Comparison of ENCODE assay signal across 25 mouse cellular contexts in the genomic region with DNA sequence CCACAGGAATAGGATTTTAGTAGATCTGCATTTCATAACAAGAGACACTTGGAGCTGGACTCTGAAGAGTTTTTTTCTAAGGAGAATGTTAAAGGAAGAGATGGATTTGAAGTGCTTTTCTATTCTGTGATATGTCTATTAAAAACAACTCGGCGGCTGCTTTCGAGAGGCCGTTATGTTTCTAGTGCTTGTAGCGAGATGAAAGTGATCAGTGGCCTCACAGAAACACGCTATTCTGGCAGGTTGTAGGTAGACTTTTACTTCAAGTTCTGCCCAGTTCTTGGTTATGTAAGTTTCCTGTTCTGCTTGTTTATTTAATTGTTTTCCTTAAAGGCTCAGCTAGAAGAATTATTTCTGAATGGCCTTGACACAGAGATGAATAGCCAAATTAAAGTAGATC. TPM values are rescaled to one million over a fixed set of nuclear protein-coding genes. Genes with fewer than 3 reads are reported as not detected.
"Had no signal": no experiment of that assay in that cellular context is flagged by ENCODE, and none has a peak within 500 bp of the region (broad histone marks: within the 10 kb centered on the region; RNA-seq: fewer than 3 reads in every experiment).

No protein-coding gene starts in this region.

- H3K27me3 ChIP-seq: heart, embryonic 13.5 days; heart, embryonic 15.5 days; hindbrain, embryonic 13.5 days; hindbrain, embryonic 15.5 days; kidney, embryonic 15.5 days; limb, embryonic 13.5 days; limb, embryonic 15.5 days; liver, embryonic 12.5 days had no signal

- H3K27ac ChIP-seq: heart, embryonic 10.5 days; heart, embryonic 13.5 days; heart, embryonic 15.5 days; hindbrain, embryonic 13.5 days; hindbrain, embryonic 15.5 days; hindbrain, postnatal 0 days; kidney, embryonic 15.5 days; kidney, postnatal 0 days; limb, embryonic 13.5 days; limb, embryonic 15.5 days; liver, embryonic 12.5 days; liver, embryonic 14.5 days had no signal

- H3K9me3 ChIP-seq: heart, embryonic 10.5 days; heart, embryonic 13.5 days; heart, embryonic 15.5 days; hindbrain, embryonic 13.5 days; hindbrain, embryonic 15.5 days; kidney, embryonic 15.5 days; limb, embryonic 13.5 days; limb, embryonic 15.5 days; liver, embryonic 12.5 days had no signal

- DNase-seq: gastrocnemius, postnatal 10 days; gastrocnemius, postnatal 36 days; heart, adult 18-20 months; heart, postnatal 14 days; heart, postnatal 36 days; kidney, adult 11 months; kidney, adult 2 months; kidney, adult 9 months; kidney, postnatal 14 days; kidney, postnatal 36 days; left cerebral cortex, postnatal 4 days had no signal

- ATAC-seq: hindbrain, postnatal 0 days; intestine, embryonic 16.5 days; liver, embryonic 12.5 days had no signal

- H3K4me2 ChIP-seq: heart, embryonic 13.5 days; heart, embryonic 15.5 days; hindbrain, embryonic 13.5 days; hindbrain, embryonic 15.5 days; kidney, embryonic 15.5 days; limb, embryonic 13.5 days; limb, embryonic 15.5 days; liver, embryonic 12.5 days had no signal

- H3K4me3 ChIP-seq: heart, embryonic 10.5 days; heart, embryonic 13.5 days; heart, embryonic 15.5 days; hindbrain, embryonic 13.5 days; hindbrain, embryonic 15.5 days; kidney, embryonic 15.5 days; limb, embryonic 13.5 days; limb, embryonic 15.5 days; liver, embryonic 12.5 days had no signal

- H3K9ac ChIP-seq: heart, embryonic 13.5 days; heart, embryonic 15.5 days; hindbrain, embryonic 13.5 days; hindbrain, embryonic 15.5 days; kidney, embryonic 15.5 days; limb, embryonic 13.5 days; limb, embryonic 15.5 days; liver, embryonic 12.5 days; liver, embryonic 14.5 days had no signal

RNA-seq across cellular contexts. Expression of a gene that starts 26.3 kb away (rescaled TPM):
- polyA plus RNA-seq: liver, adult 2 months had no signal
